Mouse (Mus musculus) liver, embryonic 11.5 days (tissue): ENCODE measurements around the gene Prx. TPM values are rescaled to one million over a fixed set of nuclear protein-coding genes. Genes with fewer than 3 reads are reported as not detected.

Source experiments
- ATAC-seq: fragments of 200-750 bp; cut with Nextera tagmentation; replicated peaks from 2 replicates; pipeline ENCODE4 v1.8.0; 2017; ENCODE audit warnings: moderate number of reproducible peaks, mild to moderate bottlenecking, moderate TSS enrichment, moderate library complexity; ENCODE audit not compliant: low FRiP score
- DNase-seq: peaks from one replicate; pipeline ENCODE4 v3.0.0-alpha.2; 2017; ENCODE audit warnings: low spot score
- H3K27ac ChIP-seq: fragments of 300-500 bp; sonication (generic); 2 replicates; pipeline ENCODE4 v1.5.1; 2014; ENCODE audit warnings: mild to moderate bottlenecking, low read depth, low read length, control low read depth
- H3K27me3 ChIP-seq: fragments of 300-500 bp; sonication (generic); replicated peaks from 2 replicates; pipeline ENCODE4 v1.6.1; 2014; ENCODE audit warnings: low read length, mixed read lengths; ENCODE audit not compliant: control insufficient read depth, insufficient read depth
- H3K36me3 ChIP-seq: fragments of 300-500 bp; sonication (generic); 2 replicates; pipeline ENCODE4 v1.6.1; 2014; ENCODE audit warnings: mild to moderate bottlenecking, low read length, moderate library complexity, mixed read lengths; ENCODE audit not compliant: control insufficient read depth, insufficient read depth
- H3K4me1 ChIP-seq: fragments of 300-500 bp; sonication (generic); replicated peaks from 2 replicates; pipeline ENCODE4 v1.6.1; 2014; ENCODE audit warnings: low read length, mixed read lengths; ENCODE audit not compliant: control insufficient read depth, insufficient read depth
- H3K4me2 ChIP-seq: fragments of 300-500 bp; sonication (generic); 2 replicates; pipeline ENCODE4 v1.6.1; 2014; ENCODE audit warnings: mild to moderate bottlenecking, control low read depth, moderate library complexity
- H3K4me3 ChIP-seq: fragments of 300-500 bp; sonication (generic); 2 replicates; pipeline ENCODE4 v1.5.1; 2014; ENCODE audit warnings: low read depth, low read length, control low read depth
- H3K9ac ChIP-seq: fragments of 300-500 bp; sonication (generic); 2 replicates; pipeline ENCODE4 v1.6.1; 2014; ENCODE audit warnings: low read depth, low read length, control low read depth
- H3K9me3 ChIP-seq: fragments of 300-500 bp; sonication (generic); 2 replicates; pipeline ENCODE4 v1.6.1; 2016; ENCODE audit warnings: low read length, inconsistent platforms, mixed read lengths; ENCODE audit not compliant: control insufficient read depth
- WGBS: fragments of 180-500 bp; shearing (Covaris S2); extraction: QIAGEN DNeasy Blood & Tissue Kit; methylation state at CpG from one replicate; pipeline ENCODE4 v1.1.7; 2014; 5-methylcytosine and 5-hydroxymethylcytosine counted together
- polyA plus RNA-seq: library from polyadenylated mRNA; unstranded; fragments of >200 nt; fragmentation: Nextera tagmentation; extraction: Ambion mirVana; gene quantifications from 2 replicates; pipeline ENCODE4 v1.2.1, GENCODE M21; 2014

The Prx gene
- polyA plus RNA-seq, 1 experiment from 2014 or later, result 0.80 TPM

DNA sequence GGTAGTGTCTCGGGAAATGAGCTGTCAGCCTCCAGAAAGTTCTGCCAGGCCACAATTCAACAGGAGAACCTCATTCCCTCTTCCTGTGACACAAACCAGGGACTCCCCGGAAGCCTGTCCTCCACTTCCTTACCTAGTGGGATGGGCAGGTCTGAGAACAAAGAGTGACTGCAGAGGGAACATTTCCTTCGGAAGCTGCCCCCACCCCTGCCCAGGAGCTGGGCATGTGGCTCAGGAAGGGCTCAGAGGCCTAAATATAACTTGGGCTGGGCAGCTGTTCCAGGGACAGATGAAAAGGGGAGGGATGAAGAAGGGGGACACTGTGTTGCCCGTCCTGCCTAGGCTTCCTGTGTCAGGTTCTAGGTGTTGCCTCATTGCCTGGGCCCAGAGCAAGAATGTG, 2.5 kb downstream of the Prx start:
- DNase-seq (no peak), ATAC-seq (no peak)
- H3K27me3 ChIP-seq, result no peaks in the 10 kb centered on the region
- WGBS, result 59% methylated on average over 4 of the region's 4 CpGs
- H3K36me3 ChIP-seq, result no peaks in the 10 kb centered on the region
- H3K9me3 ChIP-seq, result no peaks in the 10 kb centered on the region
- peaks cover 6% of the 10 kb centered on the region for H3K4me1 ChIP-seq
- H3K9ac ChIP-seq, result no peak overlapping the region
- H3K4me3 ChIP-seq, result no peak overlapping the region
- no peak overlapping the region for H3K4me2 ChIP-seq
- H3K27ac ChIP-seq, result no peak overlapping the region

DNA sequence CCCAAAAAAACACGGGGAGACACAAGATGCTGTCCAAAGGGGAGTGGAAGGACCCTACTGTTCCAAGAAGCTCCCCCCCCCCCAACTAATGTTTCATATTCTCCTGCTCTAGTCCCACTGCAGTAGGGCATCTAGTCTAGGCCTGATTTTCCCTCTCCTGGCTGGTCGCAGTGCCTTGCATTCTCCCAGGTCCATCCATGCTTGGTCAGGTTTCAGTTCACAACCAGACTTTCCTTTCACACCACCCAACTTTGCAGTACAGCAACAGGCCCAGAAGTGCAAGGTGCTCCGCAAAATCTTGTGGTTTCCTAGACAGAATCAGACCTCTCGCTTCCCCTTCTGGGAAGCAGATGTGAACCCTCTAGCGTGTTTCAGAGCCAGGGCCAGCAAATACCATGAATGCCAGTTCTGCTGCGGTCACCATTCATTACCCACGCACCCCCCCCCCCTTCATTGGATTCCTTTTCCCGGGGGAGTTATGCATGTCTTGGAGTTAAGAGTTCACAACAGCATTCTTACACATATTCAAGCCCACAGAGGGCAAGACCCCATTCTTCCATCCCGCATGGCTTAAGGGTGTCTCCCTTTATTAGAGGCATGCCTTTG, 7.7 kb downstream of the Prx start:
- Histone ChIP-seq H3K4me2 (peak overlapping the region; percentile 80), H3K36me3 (no peaks in the 10 kb centered on the region), H3K9me3 (no peaks in the 10 kb centered on the region), H3K27ac (peak overlapping the region; percentile 99), H3K4me1 (peaks cover 7% of the 10 kb centered on the region), H3K4me3 (peak overlapping the region; percentile 68), H3K9ac (peak overlapping the region; percentile 54), H3K27me3 (no peaks in the 10 kb centered on the region)
- 49% methylated on average over 9 of the region's 9 CpGs for WGBS
- DNase-seq, result no peak
- no peak for ATAC-seq

DNA sequence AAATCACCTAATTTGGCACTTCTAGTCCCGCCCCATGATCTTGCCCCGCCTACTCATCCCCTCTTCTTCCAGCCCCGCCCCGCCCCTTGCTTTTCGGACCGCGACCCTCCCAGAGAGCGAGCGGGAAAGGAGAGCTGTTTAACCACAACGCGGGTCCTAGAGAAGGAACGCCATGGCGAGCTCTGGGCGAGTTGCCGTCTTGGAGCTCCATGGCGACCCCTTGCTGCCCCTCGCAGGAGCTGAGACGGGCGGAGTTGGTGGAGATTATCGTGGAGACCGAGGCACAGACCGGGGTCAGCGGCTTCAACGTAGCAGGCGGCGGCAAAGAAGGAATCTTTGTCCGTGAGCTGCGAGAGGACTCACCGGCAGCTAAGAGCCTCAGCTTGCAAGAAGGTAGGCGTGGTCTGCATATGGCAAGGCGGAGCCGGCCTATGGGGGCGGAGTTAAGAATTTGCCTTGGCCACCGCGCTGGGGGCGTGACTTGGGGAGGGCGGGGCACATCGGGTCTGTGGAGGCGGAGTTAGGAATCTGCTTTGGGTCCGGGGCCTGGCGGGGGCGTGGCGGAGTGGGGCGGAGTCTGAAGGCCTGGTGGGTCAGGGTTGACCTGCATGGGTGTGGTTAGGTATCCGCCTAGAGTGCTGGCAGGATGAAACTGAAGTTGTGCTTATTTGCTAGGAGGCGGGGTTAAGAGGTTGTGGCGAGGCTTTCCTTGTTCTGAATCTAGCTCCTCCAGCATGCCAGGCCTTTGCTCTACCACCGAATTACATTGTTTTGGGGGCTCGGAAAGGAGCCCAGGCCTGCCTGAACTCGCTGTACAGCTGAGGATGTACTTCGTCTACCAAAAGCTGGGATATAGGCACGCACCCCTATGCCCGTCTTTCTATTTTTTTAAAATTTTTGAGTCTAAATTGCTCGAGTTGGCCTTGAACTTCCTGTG, 8.9 kb downstream of the Prx start:
- peaks cover 7% of the 10 kb centered on the region for H3K4me1 ChIP-seq
- H3K36me3 ChIP-seq, result no peaks in the 10 kb centered on the region
- ATAC-seq, result peak; percentile 93
- WGBS, result under 1% methylated on average over 54 of the region's 54 CpGs
- peak overlapping the region; percentile 80 for H3K4me2 ChIP-seq
- peak overlapping the region; percentile 76 for H3K9ac ChIP-seq
- H3K27me3 ChIP-seq, result no peaks in the 10 kb centered on the region
- peak overlapping the region; percentile 68 for H3K4me3 ChIP-seq
- peak overlapping the region; percentile 99 for H3K27ac ChIP-seq
- peak; percentile 100 for DNase-seq
- H3K9me3 ChIP-seq, result no peaks in the 10 kb centered on the region

DNA sequence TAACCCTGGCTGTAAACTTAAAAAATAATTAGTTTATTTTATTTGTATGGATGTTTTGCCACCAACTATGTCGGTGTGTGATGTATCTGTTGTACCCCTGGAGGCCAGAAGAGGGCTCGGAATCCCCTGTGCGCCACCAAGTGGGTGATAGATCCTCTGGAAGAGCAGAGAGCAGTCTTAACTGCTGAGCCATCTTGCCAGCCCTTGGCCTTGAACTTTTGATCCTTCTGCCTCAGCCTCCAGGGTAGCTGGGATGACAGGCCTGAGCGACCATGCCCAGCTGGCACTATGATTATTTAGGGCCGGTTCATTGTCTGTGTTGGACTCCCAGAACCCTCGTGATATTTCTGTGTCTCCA, 9.5 kb downstream of the Prx start:
- Histone ChIP-seq H3K4me1 (peaks cover 7% of the 10 kb centered on the region), H3K36me3 (no peaks in the 10 kb centered on the region), H3K4me2 (peak overlapping the region; percentile 80), H3K27me3 (no peaks in the 10 kb centered on the region), H3K9me3 (no peaks in the 10 kb centered on the region), H3K27ac (peak overlapping the region; percentile 82), H3K4me3 (peak overlapping the region; percentile 68), H3K9ac (no peak overlapping the region)
- DNase-seq (peak; percentile 55), ATAC-seq (peak; percentile 78)
- 20% methylated on average over 6 of the region's 6 CpGs for WGBS

DNA sequence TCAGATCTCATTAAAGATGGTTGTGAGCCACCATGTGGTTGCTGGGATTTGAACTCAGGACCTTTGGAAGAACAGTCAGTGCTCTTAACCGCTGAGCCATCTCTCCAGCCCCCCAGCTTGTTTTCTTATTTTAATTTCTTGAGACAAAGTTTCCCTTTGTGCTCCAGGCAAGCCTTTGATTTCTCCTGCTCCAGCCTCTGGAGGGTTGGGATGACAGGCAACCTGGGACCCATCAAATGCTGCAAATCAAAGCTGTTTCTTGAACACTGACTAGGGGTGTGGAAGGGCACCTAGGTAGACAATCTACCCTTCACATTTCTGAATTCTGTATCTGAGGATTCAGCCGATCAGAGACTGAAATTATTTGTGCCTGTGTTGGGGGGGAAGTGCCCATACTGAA, 11.7 kb downstream of the Prx start:
- Histone ChIP-seq H3K36me3 (no peaks in the 10 kb centered on the region), H3K4me3 (no peak overlapping the region), H3K4me2 (no peak overlapping the region), H3K9ac (no peak overlapping the region), H3K27ac (no peak overlapping the region), H3K9me3 (no peaks in the 10 kb centered on the region), H3K4me1 (peaks cover 7% of the 10 kb centered on the region), H3K27me3 (no peaks in the 10 kb centered on the region)
- 90% methylated on average over 2 of the region's 2 CpGs for WGBS
- ATAC-seq (no peak), DNase-seq (no peak)

DNA sequence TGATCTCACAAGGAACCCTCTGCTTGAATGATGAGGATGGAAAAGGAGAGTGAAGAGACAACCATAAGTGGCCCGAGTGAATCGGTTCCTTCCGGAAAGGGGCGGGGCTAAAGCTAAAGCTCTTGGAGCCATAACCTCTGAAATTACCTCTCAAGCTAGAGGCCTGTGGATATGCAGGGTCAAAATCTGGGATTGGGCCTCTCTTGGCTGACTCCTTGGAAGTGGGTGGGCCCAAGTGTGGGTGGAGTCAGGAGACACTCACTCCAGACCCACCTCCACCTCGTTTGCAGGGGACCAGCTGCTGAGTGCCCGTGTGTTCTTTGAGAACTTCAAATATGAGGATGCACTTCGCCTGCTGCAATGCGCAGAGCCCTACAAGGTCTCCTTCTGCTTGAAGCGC, 15.8 kb downstream of the Prx start:
- WGBS, result 72% methylated on average over 9 of the region's 9 CpGs
- Histone ChIP-seq H3K4me1 (no peaks in the 10 kb centered on the region), H3K4me2 (no peak overlapping the region), H3K27ac (no peak overlapping the region), H3K9ac (no peak overlapping the region), H3K36me3 (peaks cover 3% of the 10 kb centered on the region; the same call in 1 of the 2 replicates), H3K27me3 (no peaks in the 10 kb centered on the region), H3K4me3 (no peak overlapping the region), H3K9me3 (no peaks in the 10 kb centered on the region)
- ATAC-seq (no peak), DNase-seq (no peak)

DNA sequence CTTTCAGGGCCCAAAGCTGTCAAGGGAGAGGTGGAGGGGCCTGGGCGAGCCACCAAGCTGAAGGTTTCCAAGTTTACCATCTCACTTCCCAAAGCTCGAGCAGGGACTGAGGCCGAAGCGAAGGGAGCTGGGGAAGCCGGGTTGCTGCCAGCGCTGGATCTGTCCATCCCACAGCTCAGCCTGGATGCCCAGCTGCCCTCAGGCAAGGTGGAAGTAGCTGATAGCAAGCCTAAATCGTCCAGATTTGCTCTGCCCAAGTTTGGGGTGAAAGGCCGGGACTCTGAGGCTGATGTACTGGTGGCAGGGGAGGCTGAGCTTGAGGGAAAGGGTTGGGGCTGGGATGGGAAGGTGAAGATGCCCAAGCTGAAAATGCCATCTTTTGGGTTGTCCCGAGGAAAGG, 19.2 kb downstream of the Prx start:
- DNase-seq, result no peak
- Histone ChIP-seq H3K4me1 (no peaks in the 10 kb centered on the region), H3K27ac (no peak overlapping the region), H3K9ac (no peak overlapping the region), H3K36me3 (peaks cover 3% of the 10 kb centered on the region; the same call in 1 of the 2 replicates), H3K27me3 (no peaks in the 10 kb centered on the region), H3K9me3 (no peaks in the 10 kb centered on the region), H3K4me2 (no peak overlapping the region), H3K4me3 (no peak overlapping the region)
- ATAC-seq, result no peak
- WGBS, result 74% methylated on average over 9 of the region's 9 CpGs

DNA sequence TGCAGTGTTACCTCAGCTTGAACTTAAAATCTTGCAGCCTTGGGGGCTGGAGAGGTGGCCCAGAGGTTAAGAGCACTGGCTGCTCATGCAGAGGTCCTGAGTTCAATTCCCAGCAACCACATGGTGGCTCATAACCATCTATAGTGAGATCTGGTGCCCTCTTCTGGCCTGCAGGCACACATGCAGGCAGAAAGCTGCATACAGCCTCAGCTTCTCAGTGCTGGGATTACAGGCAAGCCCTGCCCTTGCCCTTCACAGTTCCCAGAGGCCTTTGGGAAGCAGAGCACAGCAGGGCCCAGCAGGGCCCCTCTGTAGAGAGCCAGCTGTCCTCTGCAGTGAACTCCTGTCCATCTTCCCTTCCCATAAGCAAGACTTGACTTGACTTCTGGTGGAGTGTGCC, 21.0 kb downstream of the Prx start:
- no peaks in the 10 kb centered on the region for H3K27me3 ChIP-seq
- H3K9me3 ChIP-seq, result no peaks in the 10 kb centered on the region
- peaks cover 3% of the 10 kb centered on the region; the same call in 1 of the 2 replicates for H3K36me3 ChIP-seq
- ATAC-seq, result no peak
- H3K4me2 ChIP-seq, result no peak overlapping the region
- H3K9ac ChIP-seq, result no peak overlapping the region
- H3K4me3 ChIP-seq, result no peak overlapping the region
- no peak overlapping the region for H3K27ac ChIP-seq
- no peak for DNase-seq
- H3K4me1 ChIP-seq, result no peaks in the 10 kb centered on the region
